Mouse (Mus musculus): ENCODE data around the gene Rrp8. TPM values are rescaled to one million over a fixed set of nuclear protein-coding genes. Genes with fewer than 3 reads are reported as not detected.

Gene Rrp8
- polyA plus RNA-seq, 1 experiment: 2.4 TPM

- peaks cover 14% of the 10 kb centered on the region for H3K4me1 ChIP-seq (ENCODE audit: control insufficient read depth, insufficient read depth, low read length)
- no peak overlapping the region for H3K27ac ChIP-seq (ENCODE audit: control insufficient read depth, insufficient read depth, low read depth, low read length)
- peak overlapping the region; percentile 74 for H3K4me3 ChIP-seq (ENCODE audit: control insufficient read depth, low read depth, low read length)
- no peaks in the 10 kb centered on the region; the same call in 1 of the 2 replicates for H3K36me3 ChIP-seq (ENCODE audit: control insufficient read depth, insufficient read depth, low read length)
- H3K27me3 ChIP-seq (ENCODE audit: control insufficient read depth, insufficient read depth, low read length): no peaks in the 10 kb centered on the region
- no peak for TF ChIP-seq POLR2A (IDR thresholded peaks at IDR 0.05; ENCODE audit: control insufficient read depth, low read depth, low read length)
- TF ChIP-seq CTCF (IDR thresholded peaks at IDR 0.05; ENCODE audit: control insufficient read depth, insufficient read depth, insufficient replicate concordance, low read depth, low read length): no peak
Measured at GRCm38 (mm10) chr7:105762517-105763270, 25.5 kb upstream of the Rrp8 start.

GRCm38 (mm10) chr7:105761813-105762484, 24.8 kb upstream of the Rrp8 start:
- Histone ChIP-seq H3K4me1 (ENCODE audit: control insufficient read depth, insufficient read depth, low read length) (peaks cover 14% of the 10 kb centered on the region), H3K36me3 (ENCODE audit: control insufficient read depth, insufficient read depth, low read length) (no peaks in the 10 kb centered on the region; the same call in 1 of the 2 replicates), H3K27me3 (ENCODE audit: control insufficient read depth, insufficient read depth, low read length) (no peaks in the 10 kb centered on the region), H3K27ac (ENCODE audit: control insufficient read depth, insufficient read depth, low read depth, low read length) (no peak overlapping the region), H3K4me3 (ENCODE audit: control insufficient read depth, low read depth, low read length) (peak overlapping the region; percentile 74)
- TF ChIP-seq CTCF (IDR thresholded peaks at IDR 0.05; ENCODE audit: control insufficient read depth, insufficient read depth, insufficient replicate concordance, low read depth, low read length): no peak
- TF ChIP-seq POLR2A (IDR thresholded peaks at IDR 0.05; ENCODE audit: control insufficient read depth, low read depth, low read length): no peak

GRCm38 (mm10) chr7:105753281-105753680, 16.1 kb upstream of the Rrp8 start:
- H3K36me3 ChIP-seq (ENCODE audit: control insufficient read depth, insufficient read depth, low read length): no peaks in the 10 kb centered on the region
- TF ChIP-seq POLR2A (IDR thresholded peaks at IDR 0.05; ENCODE audit: control insufficient read depth, low read depth, low read length): no peak
- no peak for TF ChIP-seq CTCF (IDR thresholded peaks at IDR 0.05; ENCODE audit: control insufficient read depth, insufficient read depth, insufficient replicate concordance, low read depth, low read length)
- no peak overlapping the region for H3K27ac ChIP-seq (ENCODE audit: control insufficient read depth, insufficient read depth, low read depth, low read length)
- H3K4me1 ChIP-seq (ENCODE audit: control insufficient read depth, insufficient read depth, low read length): peaks cover 13% of the 10 kb centered on the region
- no peak overlapping the region for H3K4me3 ChIP-seq (ENCODE audit: control insufficient read depth, low read depth, low read length)
- no peaks in the 10 kb centered on the region for H3K27me3 ChIP-seq (ENCODE audit: control insufficient read depth, insufficient read depth, low read length)

GRCm38 (mm10) chr7:105752716-105753115, 15.5 kb upstream of the Rrp8 start:
- H3K4me3 ChIP-seq (ENCODE audit: control insufficient read depth, low read depth, low read length): no peak overlapping the region
- H3K27me3 ChIP-seq (ENCODE audit: control insufficient read depth, insufficient read depth, low read length): no peaks in the 10 kb centered on the region
- H3K36me3 ChIP-seq (ENCODE audit: control insufficient read depth, insufficient read depth, low read length): no peaks in the 10 kb centered on the region
- peaks cover 13% of the 10 kb centered on the region for H3K4me1 ChIP-seq (ENCODE audit: control insufficient read depth, insufficient read depth, low read length)
- TF ChIP-seq POLR2A (IDR thresholded peaks at IDR 0.05; ENCODE audit: control insufficient read depth, low read depth, low read length) (no peak), CTCF (IDR thresholded peaks at IDR 0.05; ENCODE audit: control insufficient read depth, insufficient read depth, insufficient replicate concordance, low read depth, low read length) (no peak)
- H3K27ac ChIP-seq (ENCODE audit: control insufficient read depth, insufficient read depth, low read depth, low read length): no peak overlapping the region

- Histone ChIP-seq H3K36me3 (ENCODE audit: control insufficient read depth, insufficient read depth, low read length) (no peaks in the 10 kb centered on the region), H3K27ac (ENCODE audit: control insufficient read depth, insufficient read depth, low read depth, low read length) (peak within 1 kb of the TSS; percentile 41; the same call in 1 of the 2 replicates), H3K27me3 (ENCODE audit: control insufficient read depth, insufficient read depth, low read length) (no peaks in the 10 kb centered on the region), H3K4me1 (ENCODE audit: control insufficient read depth, insufficient read depth, low read length) (peaks cover 13% of the 10 kb centered on the region), H3K4me3 (ENCODE audit: control insufficient read depth, low read depth, low read length) (peak within 1 kb of the TSS; percentile 86)
- TF ChIP-seq CTCF (IDR thresholded peaks at IDR 0.05; ENCODE audit: control insufficient read depth, insufficient read depth, insufficient replicate concordance, low read depth, low read length): no peak
- TF ChIP-seq POLR2A (IDR thresholded peaks at IDR 0.05; ENCODE audit: control insufficient read depth, low read depth, low read length): no peak
Measured at GRCm38 (mm10) chr7:105751491-105752433, 14.6 kb upstream of the Rrp8 start, which contains the start of gene Tpp1. TSS of gene Tpp1 (minus strand) at chr7:105752235.

GRCm38 (mm10) chr7:105747776-105748175, 10.6 kb upstream of the Rrp8 start:
- no peak overlapping the region for H3K27ac ChIP-seq (ENCODE audit: control insufficient read depth, insufficient read depth, low read depth, low read length)
- peaks cover 5% of the 10 kb centered on the region; the same call in 1 of the 2 replicates for H3K4me1 ChIP-seq (ENCODE audit: control insufficient read depth, insufficient read depth, low read length)
- no peaks in the 10 kb centered on the region for H3K36me3 ChIP-seq (ENCODE audit: control insufficient read depth, insufficient read depth, low read length)
- H3K27me3 ChIP-seq (ENCODE audit: control insufficient read depth, insufficient read depth, low read length): no peaks in the 10 kb centered on the region
- TF ChIP-seq CTCF (IDR thresholded peaks at IDR 0.05; ENCODE audit: control insufficient read depth, insufficient read depth, insufficient replicate concordance, low read depth, low read length) (no peak), POLR2A (IDR thresholded peaks at IDR 0.05; ENCODE audit: control insufficient read depth, low read depth, low read length) (no peak)
- H3K4me3 ChIP-seq (ENCODE audit: control insufficient read depth, low read depth, low read length): no peak overlapping the region

All from testis, adult 2 months (tissue).